Mouse (Mus musculus) inflammation-experienced regulatory T-cells (primary cell): ENCODE data around the gene Vmn1r192. TPM values are rescaled to one million over a fixed set of nuclear protein-coding genes. Genes with fewer than 3 reads are reported as not detected.

Experiments
- polyA plus RNA-seq, 2 experiments: library from polyadenylated mRNA; unstranded; fragments of 100-300 nt; shearing (Covaris generic); gene quantifications; one replicate each; pipeline ENCODE4 v1.2.1; 2017

Vmn1r192 gene
- polyA plus RNA-seq = not detected

GRCm38 (mm10) chr13:22191041-22191440 lies at the start of gene Vmn1r192:
Gene Vmn1r192 (minus strand): TSS chr13:22191141.

DNA sequence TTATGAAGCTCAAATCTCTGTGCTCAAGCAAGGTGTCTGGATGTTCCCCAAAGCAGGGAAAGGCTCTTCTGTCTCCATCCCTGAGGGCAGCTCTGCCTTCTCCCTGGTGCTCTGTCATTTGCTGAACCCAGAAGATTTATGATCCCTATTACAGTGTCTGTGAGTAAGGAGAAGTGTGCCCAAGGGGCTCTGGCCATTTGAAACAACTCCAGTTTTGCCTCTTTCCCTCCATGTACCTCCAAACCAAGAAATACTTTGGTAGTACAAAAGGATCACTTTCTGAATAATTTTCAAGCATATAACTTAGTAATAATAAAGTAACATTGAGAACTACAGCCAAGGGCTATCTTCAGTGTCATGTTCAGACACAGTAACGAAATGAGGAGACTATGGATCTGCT lies 32.1 kb upstream of the Vmn1r192 start, which contains the start of gene Vmn1r193:
Vmn1r193 (minus strand) TSS at position 101 of the 400 bp plus-strand sequence.

GRCm38 (mm10) chr13:22183869-22184268 lies 7.1 kb downstream of the Vmn1r192 start, which contains the start of gene Vmn1r191:
Gene Vmn1r191 (minus strand): TSS chr13:22183969.

Other genes with a start within 250 kb of the Vmn1r192 start
- under 1 TPM in 1 of 2 experiments, not detected in 1; 0.36 TPM for gene Zfp184, start 246.0 kb downstream of the Vmn1r192 start, polyA plus RNA-seq
- not detected for gene Pom121l2, start 209.9 kb downstream of the Vmn1r192 start, polyA plus RNA-seq
- 1 to 10 TPM in 1 of 2 experiments, under 1 TPM in 1; 0.16 to 1.4 TPM for gene Prss16, start 181.4 kb downstream of the Vmn1r192 start, polyA plus RNA-seq
- gene Hist1h2ah, start 155.6 kb downstream of the Vmn1r192 start, polyA plus RNA-seq = under 1 TPM in 1 of 2 experiments, not detected in 1; 0.83 TPM
- gene Hist1h2bk, start 155.3 kb downstream of the Vmn1r192 start, polyA plus RNA-seq = under 1 TPM in 1 of 2 experiments, not detected in 1; 0.48 TPM
- 1 to 10 TPM; 7.5 to 9.7 TPM for gene Hist1h4i, start 149.8 kb downstream of the Vmn1r192 start, polyA plus RNA-seq
- gene Hist1h2ag, start 148.2 kb downstream of the Vmn1r192 start, polyA plus RNA-seq = 1 to 10 TPM; 1.8 to 6.1 TPM
- gene Hist1h2bj, start 147.9 kb downstream of the Vmn1r192 start, polyA plus RNA-seq = 1 to 10 TPM; 2.4 to 5.9 TPM
- gene Vmn1r188, start 106.7 kb downstream of the Vmn1r192 start, polyA plus RNA-seq = under 1 TPM in 1 of 2 experiments, not detected in 1; 0.05 TPM
- not detected for gene Vmn1r189, start 85.3 kb downstream of the Vmn1r192 start, polyA plus RNA-seq
- gene Vmn1r191, start 7.2 kb downstream of the Vmn1r192 start, polyA plus RNA-seq = under 1 TPM in 1 of 2 experiments, not detected in 1; 0.06 TPM
- under 1 TPM; 0.06 to 0.42 TPM for gene Vmn1r193, start 32.0 kb upstream of the Vmn1r192 start, polyA plus RNA-seq
- not detected for gene Vmn1r194, start 53.1 kb upstream of the Vmn1r192 start, polyA plus RNA-seq
- under 1 TPM in 1 of 2 experiments, not detected in 1; 0.66 TPM for gene Vmn1r195, start 79.4 kb upstream of the Vmn1r192 start, polyA plus RNA-seq
- gene Vmn1r196, start 98.8 kb upstream of the Vmn1r192 start, polyA plus RNA-seq = not detected
- gene Vmn1r197, start 133.4 kb upstream of the Vmn1r192 start, polyA plus RNA-seq = under 1 TPM; 0.07 to 0.15 TPM
- under 1 TPM; 0.10 to 0.34 TPM for gene Vmn1r198, start 159.2 kb upstream of the Vmn1r192 start, polyA plus RNA-seq
- gene Vmn1r199, start 188.7 kb upstream of the Vmn1r192 start, polyA plus RNA-seq = 1 to 10 TPM in 1 of 2 experiments, not detected in 1; 2.2 TPM
- gene Vmn1r200, start 199.2 kb upstream of the Vmn1r192 start, polyA plus RNA-seq = under 1 TPM; 0.10 to 0.93 TPM